Mouse (Mus musculus): ENCODE measurements around the gene Aatk.

DNA sequence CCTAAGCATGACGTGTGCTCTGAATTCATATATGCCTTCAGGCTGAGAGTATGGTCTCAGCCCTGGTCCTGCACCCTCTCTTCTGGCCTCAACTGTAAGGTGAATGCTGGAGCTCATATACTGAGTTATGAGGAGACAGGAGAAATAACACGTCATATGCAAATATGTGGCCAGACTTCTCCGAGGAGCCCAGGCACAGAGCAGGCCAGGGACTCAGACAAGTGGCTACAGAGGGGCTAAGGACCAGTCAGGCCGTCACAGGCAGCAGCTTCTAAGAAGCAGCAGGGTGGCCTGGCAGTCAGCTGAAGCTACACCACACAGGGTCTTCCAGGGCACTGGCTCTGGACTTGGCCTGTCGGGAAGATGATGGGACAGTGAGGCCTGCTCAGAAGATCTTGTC, 16.4 kb upstream of the Aatk start:
- no peak for TF ChIP-seq CTCF (IDR thresholded peaks at IDR 0.05)
- no peak for TF ChIP-seq EP300 (IDR thresholded peaks at IDR 0.05)
